Mouse (Mus musculus) c-Kit-negative CD71-positive TER-119-positive erythroid progenitor cells, embryonic 14.5 days (primary cell): ENCODE measurements around the gene Tollip.
"Not testable (repeated sequence)": the region's sequence is repeated elsewhere in the genome, so short reads cannot be mapped to it uniquely, and the experiment has no call there.

Source experiments
- DNase-seq: peaks from one replicate; pipeline ENCODE4 v3.0.0-alpha.2; 2013; ENCODE audit warnings: low read depth, low spot score

The Tollip gene

GRCm38 (mm10) chr7:141934128-141934898 lies 16.0 kb upstream of the Tollip start:
- no peak for DNase-seq

DNA sequence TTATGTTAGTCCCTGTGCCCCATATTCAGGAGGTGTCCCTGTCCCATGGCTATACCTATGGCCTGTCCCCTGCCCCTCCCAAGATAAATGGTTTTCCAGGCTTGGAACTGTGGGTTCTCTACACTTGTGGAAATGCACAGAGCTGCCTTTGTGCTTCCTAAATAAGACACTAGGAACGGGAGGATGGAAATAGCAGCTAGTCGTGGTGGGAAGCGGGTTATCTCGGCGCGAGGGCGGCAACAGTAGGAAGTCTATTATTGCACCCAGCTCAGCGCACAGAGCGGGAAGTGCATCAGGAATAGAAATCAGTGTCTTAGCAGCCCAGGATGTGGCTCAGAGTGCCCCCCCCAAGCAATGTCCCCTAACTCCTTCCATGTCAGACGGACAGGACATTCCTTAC lies 10.3 kb upstream of the Tollip start:
- DNase-seq: no peak

DNA sequence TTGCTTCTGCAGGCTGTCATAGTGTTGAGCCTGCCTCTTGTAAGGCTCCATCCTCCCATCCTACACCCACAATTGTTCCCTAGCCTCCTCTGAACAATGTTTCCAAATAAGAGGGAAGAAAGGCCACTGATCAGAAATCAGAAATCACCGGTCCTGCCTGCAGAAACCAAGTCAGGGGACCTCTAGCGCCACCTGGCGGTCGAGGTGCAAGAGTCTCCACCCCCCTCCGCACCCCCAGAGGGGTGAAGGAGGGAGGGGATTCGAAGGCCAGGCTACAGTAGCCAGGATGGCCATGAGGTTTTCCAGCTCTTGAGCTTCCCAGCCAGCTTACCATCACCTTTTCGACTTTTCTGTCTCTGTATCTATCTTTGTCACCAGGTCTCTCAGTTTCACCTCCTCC lies 6.6 kb upstream of the Tollip start:
- DNase-seq: peak; percentile 52

DNA sequence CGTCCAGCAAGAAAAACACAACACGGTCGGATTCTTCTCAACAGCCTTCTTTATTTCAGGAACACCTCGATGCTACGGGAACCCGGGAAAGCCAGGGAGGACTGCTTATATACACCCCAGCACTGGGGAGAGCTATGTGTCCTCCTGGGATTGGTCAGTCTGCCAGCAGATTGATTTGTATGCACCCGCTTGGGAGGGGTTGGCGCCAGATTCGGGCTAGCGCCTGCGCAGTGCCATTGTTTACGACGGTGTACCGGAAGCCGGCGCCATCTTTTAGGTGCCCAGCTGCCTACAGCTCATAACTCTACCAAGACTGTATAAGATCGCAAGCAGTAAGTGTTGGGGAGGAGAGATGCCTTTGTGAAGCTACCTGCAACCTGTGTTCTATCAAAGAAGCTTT lies 5.8 kb upstream of the Tollip start:
- DNase-seq: not testable (repeated sequence)

DNA sequence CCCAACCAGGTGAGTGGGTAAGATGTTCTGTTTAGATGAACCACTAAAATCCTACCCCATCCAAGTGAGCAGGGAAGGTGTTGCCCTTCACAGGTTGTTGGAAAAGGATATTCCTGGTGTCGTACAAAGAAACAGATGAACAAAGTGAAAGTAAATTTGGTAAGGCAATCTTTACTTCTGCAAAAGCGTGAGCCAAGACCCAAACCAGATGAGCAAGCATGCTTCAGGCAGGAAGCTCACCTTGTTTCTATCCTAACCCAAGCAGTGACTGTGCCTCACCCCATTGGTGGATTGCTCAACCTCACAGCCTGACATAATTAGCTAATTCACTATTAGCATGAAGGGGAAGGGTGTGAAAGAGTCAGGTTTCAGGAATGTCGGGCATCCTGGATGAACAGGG lies 7.0 kb downstream of the Tollip start:
- no peak for DNase-seq

GRCm38 (mm10) chr7:141908591-141908990 lies 9.7 kb downstream of the Tollip start:
- DNase-seq: no peak

GRCm38 (mm10) chr7:141902791-141903190 lies 15.5 kb downstream of the Tollip start:
- DNase-seq: no peak

DNA sequence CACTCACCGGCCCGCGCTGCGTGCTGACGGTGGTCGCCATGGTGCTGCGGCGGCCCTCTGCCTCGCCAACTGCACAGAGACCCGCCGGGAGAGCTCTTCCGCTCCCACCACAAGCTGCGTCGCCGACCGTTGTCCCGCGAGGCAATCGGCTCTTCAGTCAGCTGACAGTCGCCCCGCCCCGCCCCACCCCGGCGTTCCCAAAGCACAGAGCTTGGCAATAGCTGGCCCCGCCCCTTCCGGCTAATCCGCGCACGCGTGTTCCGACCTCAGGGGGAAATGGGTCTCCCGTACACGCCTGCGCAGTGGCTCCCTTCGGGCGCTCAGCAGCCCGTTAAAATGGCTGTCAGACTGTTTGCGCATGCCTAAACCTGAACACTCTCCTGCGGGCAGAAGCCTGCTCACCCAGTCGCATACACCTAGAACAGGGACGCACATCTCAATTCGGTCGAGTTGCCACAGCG lies 16.0 kb downstream of the Tollip start:
- DNase-seq: peak; percentile 100

DNA sequence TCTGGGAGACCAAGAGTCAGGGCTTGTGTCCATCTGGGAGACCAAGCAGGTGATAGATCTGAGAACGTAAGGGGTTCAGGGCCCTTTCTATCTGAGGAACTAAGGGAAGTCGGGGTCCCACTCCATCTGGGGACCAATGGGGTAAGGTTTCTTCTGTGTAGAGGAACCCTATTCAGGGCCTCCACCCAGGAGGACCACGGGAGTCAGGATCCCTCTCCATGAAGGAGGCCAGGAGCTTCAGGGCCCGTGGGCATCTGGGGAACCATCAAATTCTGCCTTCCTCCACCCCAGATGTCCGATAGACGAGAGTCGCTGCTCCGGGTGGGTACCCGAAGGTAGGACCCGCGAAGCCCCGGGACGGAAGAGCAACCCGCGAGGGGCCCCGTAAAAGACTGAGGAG lies 16.5 kb downstream of the Tollip start:
- peak; percentile 37 for DNase-seq

- no peak for DNase-seq
Observed at GRCm38 (mm10) chr7:141892151-141892550, 26.2 kb downstream of the Tollip start.

DNA sequence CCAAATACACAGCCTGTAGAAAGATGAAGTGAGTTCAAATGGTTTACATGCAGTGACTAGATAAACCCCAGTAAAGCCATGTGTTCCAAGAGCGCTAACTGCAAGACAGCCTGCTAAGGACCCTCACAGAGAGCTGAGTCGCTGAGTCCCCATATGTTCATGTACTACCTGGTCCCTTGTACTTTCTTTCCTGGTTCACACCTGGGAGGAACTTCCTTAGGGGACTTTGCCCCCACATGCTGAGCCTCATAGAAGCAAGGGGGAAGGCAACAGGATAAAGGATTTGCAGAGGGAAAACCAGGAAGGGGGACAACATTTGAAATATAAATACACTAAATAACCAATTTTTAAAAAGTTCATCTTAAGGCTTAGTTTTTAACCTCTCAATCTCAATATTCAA lies 39.5 kb downstream of the Tollip start:
- no peak for DNase-seq

- no peak for DNase-seq
Observed at GRCm38 (mm10) chr7:141874891-141875290, 43.4 kb downstream of the Tollip start.

DNA sequence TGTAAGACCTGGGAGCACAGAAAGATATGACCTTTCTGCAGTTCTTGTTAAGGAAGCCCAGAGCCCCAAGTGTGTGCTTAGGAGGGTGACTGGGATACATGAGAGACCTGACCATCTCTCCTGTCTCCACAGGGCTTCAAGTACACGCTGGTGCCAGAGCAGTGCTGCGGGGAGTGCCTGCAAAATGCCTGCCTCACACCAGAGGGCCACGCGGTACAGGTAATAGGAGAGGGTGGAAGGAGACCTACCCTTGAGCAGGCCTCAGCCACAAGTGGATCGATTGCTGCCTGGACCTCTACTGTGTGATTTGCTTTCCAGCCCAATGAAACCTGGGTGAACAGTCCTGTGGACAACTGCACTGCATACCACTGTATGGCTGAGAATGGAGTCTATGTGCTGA lies 47.8 kb downstream of the Tollip start:
- no peak for DNase-seq

DNA sequence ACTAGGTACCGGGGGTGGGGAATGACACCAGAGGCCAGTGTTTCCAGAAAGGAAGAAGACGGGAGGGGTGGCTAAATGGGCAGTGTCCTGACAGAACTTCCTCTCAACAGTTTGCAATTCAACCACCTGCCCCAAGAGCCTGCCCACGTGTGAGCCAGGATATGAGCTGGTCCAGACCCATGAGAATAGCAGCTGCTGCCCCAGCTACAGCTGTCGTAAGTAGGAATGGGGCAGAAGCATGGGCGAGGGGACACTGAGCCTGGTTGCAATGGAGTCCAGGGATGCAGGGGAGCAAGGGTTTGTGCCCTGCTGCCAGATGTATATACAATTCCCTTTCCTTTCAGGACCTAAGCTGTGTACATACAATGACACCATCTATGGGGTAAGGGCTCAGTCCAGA lies 48.7 kb downstream of the Tollip start:
- DNase-seq: no peak

DNA sequence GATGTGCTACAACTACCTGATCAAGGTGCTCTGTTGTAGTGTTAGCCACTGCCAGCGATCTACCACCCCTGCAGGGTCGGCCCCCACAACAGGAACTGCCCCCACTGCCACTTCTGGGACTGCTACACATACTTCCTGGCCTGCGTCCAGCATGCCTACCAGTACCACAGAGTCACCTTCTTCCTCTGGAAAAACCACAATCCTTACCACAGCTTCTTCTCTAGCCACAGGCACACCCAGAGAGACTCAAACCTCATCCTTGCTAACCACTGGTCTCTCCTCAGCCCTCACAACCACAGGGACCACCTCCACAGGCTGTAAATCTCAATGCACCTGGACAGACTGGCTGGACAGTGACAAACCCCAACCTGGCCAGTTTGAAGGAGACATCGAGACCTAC lies 57.3 kb downstream of the Tollip start:
- no peak for DNase-seq

GRCm38 (mm10) chr7:141840354-141840753 lies 78.0 kb downstream of the Tollip start:
- DNase-seq: no peak

GRCm38 (mm10) chr7:141838779-141839178 lies 79.5 kb downstream of the Tollip start, which contains the start of gene Muc5b:
Gene Muc5b, plus strand, starts transcription at chr7:141839070.
- no peak for DNase-seq

DNA sequence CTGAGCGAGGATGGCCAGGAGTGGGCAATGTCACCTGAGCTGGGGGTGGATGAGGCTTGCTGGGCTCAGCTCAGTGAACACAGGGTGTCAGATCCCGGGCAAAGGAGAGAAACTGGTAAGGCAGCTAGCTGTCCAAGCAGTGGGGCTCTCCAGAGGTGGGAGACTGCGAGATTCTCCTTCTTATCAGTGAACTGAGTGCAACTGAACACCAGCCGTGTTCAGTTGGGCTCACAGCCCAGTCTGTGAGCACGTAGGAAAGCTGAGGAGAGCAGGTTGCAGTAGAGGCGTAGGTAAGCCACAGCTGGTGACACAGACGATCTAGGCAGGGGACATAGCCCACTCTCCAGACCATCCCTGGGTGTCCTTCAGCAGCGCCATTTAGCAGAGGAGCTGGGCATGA lies 81.9 kb downstream of the Tollip start:
- no peak for DNase-seq

DNA sequence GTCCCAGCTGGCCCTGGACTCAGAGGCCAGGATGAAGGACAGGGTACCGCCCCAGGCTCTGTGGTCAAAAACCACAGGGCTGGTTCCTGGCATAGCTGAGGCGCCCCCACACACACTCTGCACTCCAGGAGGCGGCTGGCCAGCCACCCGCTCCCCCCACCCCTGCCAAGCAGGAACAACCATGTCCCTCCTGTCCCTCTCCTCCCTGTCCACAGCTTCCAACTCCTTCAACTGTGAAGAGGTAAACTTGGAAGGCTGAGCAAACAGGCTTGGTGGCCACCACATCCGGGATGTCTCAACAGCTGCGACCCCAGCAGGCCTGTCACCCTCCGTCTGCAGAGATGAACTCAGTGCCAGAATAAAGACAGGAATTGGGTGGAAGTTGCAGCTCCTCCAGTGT lies 82.4 kb downstream of the Tollip start:
- no peak for DNase-seq
